Mouse (Mus musculus) hindbrain, embryonic 16.5 days (tissue): ENCODE results near the gene Wdr62. TPM values are rescaled to one million over a fixed set of nuclear protein-coding genes. Genes with fewer than 3 reads are reported as not detected.

Experiments
- ATAC-seq: fragments of 200-750 bp; cut with Nextera tagmentation; 2 replicates; pipeline ENCODE4 v1.8.0; 2017; ENCODE audit warnings: moderate TSS enrichment, moderate library complexity
- H3K27ac ChIP-seq: fragments of 300-500 bp; sonication (generic); 2 replicates; pipeline ENCODE4 v1.5.1; 2014; ENCODE audit warnings: low read depth, mild to moderate bottlenecking, control low read depth, low read length, moderate library complexity
- H3K27me3 ChIP-seq: fragments of 300-500 bp; sonication (generic); replicated peaks from 2 replicates; pipeline ENCODE4 v1.6.1; 2014; ENCODE audit warnings: low read length; ENCODE audit not compliant: control insufficient read depth, insufficient read depth
- H3K36me3 ChIP-seq: fragments of 300-500 bp; sonication (generic); 2 replicates; pipeline ENCODE4 v1.6.1; 2014; ENCODE audit warnings: mild to moderate bottlenecking, low read length, moderate library complexity, mixed read lengths; ENCODE audit not compliant: control insufficient read depth, insufficient read depth
- H3K4me1 ChIP-seq: fragments of 300-500 bp; sonication (generic); 2 replicates; pipeline ENCODE4 v1.6.1; 2014; ENCODE audit warnings: low read depth, low read length; ENCODE audit not compliant: control insufficient read depth, insufficient read depth
- H3K4me2 ChIP-seq: fragments of 300-500 bp; sonication (generic); 2 replicates; pipeline ENCODE4 v1.6.1; 2014; ENCODE audit warnings: mild to moderate bottlenecking, low read length, control low read depth, moderate library complexity
- H3K4me3 ChIP-seq: fragments of 300-500 bp; sonication (generic); 2 replicates; pipeline ENCODE4 v1.5.1; 2014; ENCODE audit warnings: mild to moderate bottlenecking, low read length, control low read depth, moderate library complexity
- H3K9ac ChIP-seq: fragments of 300-500 bp; sonication (generic); 2 replicates; pipeline ENCODE4 v1.6.1; 2014; ENCODE audit warnings: low read depth, mild to moderate bottlenecking, control low read depth, low read length, moderate library complexity
- H3K9me3 ChIP-seq: fragments of 300-500 bp; sonication (generic); 2 replicates; pipeline ENCODE4 v1.6.1; 2014; ENCODE audit warnings: mild to moderate bottlenecking, low read length, moderate library complexity; ENCODE audit not compliant: control insufficient read depth
- WGBS: fragments of 180-500 bp; shearing (Covaris S2); extraction: QIAGEN DNeasy Blood & Tissue Kit; methylation state at CpG from one replicate; pipeline ENCODE4 v1.1.7; 2014; 5-methylcytosine and 5-hydroxymethylcytosine counted together
- polyA plus RNA-seq: library from polyadenylated mRNA; unstranded; fragments of >200 nt; fragmentation: Nextera tagmentation; extraction: Ambion mirVana; gene quantifications from 2 replicates; pipeline ENCODE4 v1.2.1, GENCODE M21; 2015

Gene Wdr62
- polyA plus RNA-seq, 1 experiment from 2014 or later = 3.9 TPM

GRCm38 (mm10) chr7:30222205-30222604, 58.0 kb downstream of the Wdr62 start:
- 91% methylated on average over 5 of the region's 5 CpGs for WGBS
- H3K4me3 ChIP-seq = no peak overlapping the region
- H3K9me3 ChIP-seq = no peaks in the 10 kb centered on the region
- no peak overlapping the region for H3K27ac ChIP-seq
- H3K27me3 ChIP-seq = no peaks in the 10 kb centered on the region
- H3K4me1 ChIP-seq = peaks cover 11% of the 10 kb centered on the region
- no peak for ATAC-seq
- H3K9ac ChIP-seq = no peak overlapping the region
- no peak overlapping the region for H3K4me2 ChIP-seq
- H3K36me3 ChIP-seq = peaks cover 28% of the 10 kb centered on the region

GRCm38 (mm10) chr7:30221433-30221832, 58.8 kb downstream of the Wdr62 start:
- H3K4me2 ChIP-seq = no peak overlapping the region
- no peaks in the 10 kb centered on the region for H3K27me3 ChIP-seq
- whole genome bisulfite sequencing = 79% methylated on average over 3 of the region's 3 CpGs
- H3K36me3 ChIP-seq = peaks cover 25% of the 10 kb centered on the region
- no peak overlapping the region for H3K4me3 ChIP-seq
- no peak overlapping the region for H3K27ac ChIP-seq
- no peak overlapping the region for H3K9ac ChIP-seq
- no peaks in the 10 kb centered on the region for H3K9me3 ChIP-seq
- peaks cover 16% of the 10 kb centered on the region for H3K4me1 ChIP-seq
- no peak for ATAC-seq

GRCm38 (mm10) chr7:30220008-30220356, 60.2 kb downstream of the Wdr62 start:
- Histone ChIP-seq H3K9me3 (no peaks in the 10 kb centered on the region), H3K4me2 (peak overlapping the region; percentile 93), H3K27ac (no peak overlapping the region), H3K4me1 (peaks cover 16% of the 10 kb centered on the region), H3K9ac (peak overlapping the region; percentile 69), H3K36me3 (peaks cover 14% of the 10 kb centered on the region), H3K4me3 (peak overlapping the region; percentile 45), H3K27me3 (no peaks in the 10 kb centered on the region)
- WGBS = 21% methylated on average over 11 of the region's 11 CpGs
- ATAC-seq = no peak

GRCm38 (mm10) chr7:30219293-30220007, 60.8 kb downstream of the Wdr62 start:
- Histone ChIP-seq H3K27ac (peak overlapping the region; percentile 74), H3K4me2 (peak overlapping the region; percentile 93), H3K9ac (peak overlapping the region; percentile 69), H3K4me1 (peaks cover 16% of the 10 kb centered on the region), H3K36me3 (peaks cover 12% of the 10 kb centered on the region), H3K4me3 (peak overlapping the region; percentile 45), H3K27me3 (no peaks in the 10 kb centered on the region), H3K9me3 (no peaks in the 10 kb centered on the region)
- ATAC-seq = peak; percentile 63
- WGBS = 6% methylated on average over 16 of the region's 16 CpGs

- no peak overlapping the region for H3K27ac ChIP-seq
- H3K36me3 ChIP-seq = no peaks in the 10 kb centered on the region
- 84% methylated on average over 2 of the region's 2 CpGs for WGBS
- H3K9ac ChIP-seq = no peak overlapping the region
- H3K27me3 ChIP-seq = no peaks in the 10 kb centered on the region
- H3K4me3 ChIP-seq = no peak overlapping the region
- no peak overlapping the region for H3K4me2 ChIP-seq
- H3K9me3 ChIP-seq = no peaks in the 10 kb centered on the region
- peaks cover 16% of the 10 kb centered on the region for H3K4me1 ChIP-seq
- peak; percentile 28; the same call in 1 of the 2 replicates for ATAC-seq
Measured at GRCm38 (mm10) chr7:30217277-30217676, 62.9 kb downstream of the Wdr62 start.

GRCm38 (mm10) chr7:30216723-30217151, 63.5 kb downstream of the Wdr62 start:
- Histone ChIP-seq H3K4me1 (peaks cover 16% of the 10 kb centered on the region), H3K4me3 (peak overlapping the region; percentile 28), H3K27me3 (no peaks in the 10 kb centered on the region), H3K36me3 (no peaks in the 10 kb centered on the region), H3K9ac (peak overlapping the region; percentile 60), H3K4me2 (peak overlapping the region; percentile 61), H3K9me3 (no peaks in the 10 kb centered on the region), H3K27ac (peak overlapping the region; percentile 57)
- ATAC-seq = peak; percentile 77
- WGBS = 2% methylated on average over 15 of the region's 16 CpGs

- H3K27ac ChIP-seq = no peak overlapping the region; the same call in 1 of the 2 replicates
- no peak overlapping the region for H3K9ac ChIP-seq
- H3K4me3 ChIP-seq = no peak overlapping the region
- ATAC-seq = no peak
- 72% methylated on average over 3 of the region's 3 CpGs for WGBS
- peaks cover 16% of the 10 kb centered on the region for H3K4me1 ChIP-seq
- no peaks in the 10 kb centered on the region for H3K36me3 ChIP-seq
- no peaks in the 10 kb centered on the region for H3K27me3 ChIP-seq
- no peak overlapping the region for H3K4me2 ChIP-seq
- no peaks in the 10 kb centered on the region for H3K9me3 ChIP-seq
Measured at GRCm38 (mm10) chr7:30215875-30216274, 64.3 kb downstream of the Wdr62 start.

- H3K9me3 ChIP-seq = no peaks in the 10 kb centered on the region
- H3K4me2 ChIP-seq = no peak overlapping the region
- no peaks in the 10 kb centered on the region for H3K36me3 ChIP-seq
- no peak overlapping the region for H3K27ac ChIP-seq
- no peak overlapping the region for H3K9ac ChIP-seq
- 98% methylated on average over 3 of the region's 3 CpGs for WGBS
- no peak for ATAC-seq
- H3K4me1 ChIP-seq = peaks cover 5% of the 10 kb centered on the region; the same call in 1 of the 2 replicates
- no peak overlapping the region for H3K4me3 ChIP-seq
- H3K27me3 ChIP-seq = no peaks in the 10 kb centered on the region
Measured at GRCm38 (mm10) chr7:30213881-30214280, 66.3 kb downstream of the Wdr62 start.

GRCm38 (mm10) chr7:30211025-30211424, 69.2 kb downstream of the Wdr62 start:
- Histone ChIP-seq H3K27me3 (no peaks in the 10 kb centered on the region), H3K4me1 (no peaks in the 10 kb centered on the region), H3K4me3 (no peak overlapping the region), H3K9ac (no peak overlapping the region), H3K4me2 (no peak overlapping the region), H3K27ac (no peak overlapping the region), H3K9me3 (no peaks in the 10 kb centered on the region), H3K36me3 (no peaks in the 10 kb centered on the region)
- WGBS = 22% methylated on average over 4 of the region's 4 CpGs
- ATAC-seq = no peak
